Mouse (Mus musculus) erythroblast, embryonic 14.5 days (primary cell): Measurements from ENCODE around the gene Acaa1a.

Source experiments
- GATA1 ChIP-seq: IDR thresholded peaks from 2 replicates; pipeline ENCODE4 v1.6.1; 2012; ENCODE audit warnings: low read length, inconsistent platforms, mixed read lengths
- TAL1 ChIP-seq: IDR thresholded peaks from 3 replicates; pipeline ENCODE4 v1.6.1; 2012; ENCODE audit warnings: low read length, inconsistent platforms, mixed read lengths

DNA sequence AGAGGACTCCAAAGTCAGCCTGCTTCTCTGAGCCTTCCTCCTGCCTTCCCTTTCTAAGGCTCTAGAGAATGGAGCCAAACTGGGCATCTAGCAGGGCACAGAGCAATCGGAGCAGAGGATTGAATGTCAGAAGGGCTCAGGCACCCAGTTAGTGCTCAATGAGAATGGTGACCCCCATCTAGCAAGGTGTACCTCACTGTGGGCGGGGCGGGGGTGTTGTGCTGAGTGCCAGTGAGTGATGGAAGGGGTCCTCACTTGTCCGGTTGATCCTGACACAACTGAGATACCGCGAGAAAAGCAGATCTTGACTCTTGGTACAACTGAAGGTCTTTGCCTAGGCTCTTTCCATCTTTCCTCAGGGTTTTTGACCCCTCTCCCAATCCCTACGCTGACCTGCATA is 370 bp upstream of the Acaa1a start:
- TF ChIP-seq TAL1 (no peak), GATA1 (no peak)
